Mouse (Mus musculus) brain, embryonic 14.5 days (tissue): ENCODE data around the gene 1110017D15Rik. TPM values are rescaled to one million over a fixed set of nuclear protein-coding genes. Genes with fewer than 3 reads are reported as not detected.

ENCODE experiments used
- DNase-seq: peaks from one replicate; pipeline ENCODE4 v3.0.0-alpha.2; 2011; ENCODE audit warnings: low read depth
- CTCF ChIP-seq: fragments of 200-500 bp; IDR thresholded peaks from 2 replicates; pipeline ENCODE4 v1.5.1; 2012; ENCODE audit warnings: inconsistent platforms, mild to moderate bottlenecking, moderate library complexity, borderline replicate concordance; ENCODE audit not compliant: insufficient read depth, insufficient read length; ENCODE audit errors: extremely low read depth
- POLR2A ChIP-seq: fragments of 200-500 bp; IDR thresholded peaks from 2 replicates; pipeline ENCODE4 v1.6.1; 2012; ENCODE audit warnings: mild to moderate bottlenecking, inconsistent platforms, borderline replicate concordance; ENCODE audit not compliant: poor library complexity, insufficient read depth, insufficient read length, severe bottlenecking; ENCODE audit errors: extremely low read depth
- polyA plus RNA-seq: library from polyadenylated mRNA; depleted of rRNA; stranded (reverse); fragments of >200 nt; gene quantifications from 2 replicates; pipeline ENCODE4 v1.2.3, GENCODE M21; 2012; rRNA removed

Gene 1110017D15Rik
- polyA plus RNA-seq, result 8.3 and 10.3 TPM in 2 replicates

GRCm38 (mm10) chr4:41517233-41517632 is at the start of gene 1110017D15Rik:
1110017D15Rik (minus strand) TSS chr4:41517333.
- DNase-seq, result no peak
- no peak for TF ChIP-seq CTCF
- TF ChIP-seq POLR2A, result no peak

- DNase-seq, result no peak
- TF ChIP-seq CTCF (no peak), POLR2A (no peak)
Observed at GRCm38 (mm10) chr4:41566123-41566522, 49.0 kb upstream of the 1110017D15Rik start.

GRCm38 (mm10) chr4:41563297-41563696 is 46.2 kb upstream of the 1110017D15Rik start:
- no peak for DNase-seq
- no peak for TF ChIP-seq CTCF
- no peak for TF ChIP-seq POLR2A

- TF ChIP-seq POLR2A (no peak), CTCF (no peak)
- no peak for DNase-seq
Observed at GRCm38 (mm10) chr4:41557092-41557491, 40.0 kb upstream of the 1110017D15Rik start.

- DNase-seq, result no peak
- no peak for TF ChIP-seq CTCF
- no peak for TF ChIP-seq POLR2A
Observed at GRCm38 (mm10) chr4:41556311-41556953, 39.3 kb upstream of the 1110017D15Rik start.

- DNase-seq, result no peak
- TF ChIP-seq POLR2A, result no peak
- no peak for TF ChIP-seq CTCF
Observed at GRCm38 (mm10) chr4:41554994-41555663, 38.0 kb upstream of the 1110017D15Rik start.

- DNase-seq, result no peak
- no peak for TF ChIP-seq POLR2A
- no peak for TF ChIP-seq CTCF
Observed at GRCm38 (mm10) chr4:41553116-41553515, 36.0 kb upstream of the 1110017D15Rik start.

GRCm38 (mm10) chr4:41552529-41552928 is 35.4 kb upstream of the 1110017D15Rik start:
- peak; percentile 78 for DNase-seq

GRCm38 (mm10) chr4:41547086-41547485 is 30.0 kb upstream of the 1110017D15Rik start:
- TF ChIP-seq POLR2A, result no peak
- TF ChIP-seq CTCF, result no peak
- no peak for DNase-seq

More at GRCm38 (mm10) chr4:41552529-41552928, 35.4 kb upstream of the 1110017D15Rik start:
- TF ChIP-seq CTCF (peak; percentile 78), POLR2A (no peak)

- DNase-seq, result peak; percentile 63
- TF ChIP-seq CTCF, result no peak
- no peak for TF ChIP-seq POLR2A
Observed at GRCm38 (mm10) chr4:41545985-41546384, 28.9 kb upstream of the 1110017D15Rik start.

- no peak for TF ChIP-seq POLR2A
- no peak for TF ChIP-seq CTCF
- peak; percentile 51 for DNase-seq
Observed at GRCm38 (mm10) chr4:41542136-41542535, 25.0 kb upstream of the 1110017D15Rik start.

GRCm38 (mm10) chr4:41534866-41535265 is 17.7 kb upstream of the 1110017D15Rik start:
- no peak for TF ChIP-seq CTCF
- TF ChIP-seq POLR2A, result no peak
- no peak for DNase-seq

GRCm38 (mm10) chr4:41532420-41532819 is 15.3 kb upstream of the 1110017D15Rik start:
- DNase-seq, result no peak
- no peak for TF ChIP-seq POLR2A
- TF ChIP-seq CTCF, result no peak
